Mouse (Mus musculus): ENCODE results near the gene Nek6. TPM values are rescaled to one million over a fixed set of nuclear protein-coding genes. Genes with fewer than 3 reads are reported as not detected.

Gene Nek6
- polyA plus RNA-seq, 1 experiment from 2014 or later, result 56.8 TPM

GRCm38 (mm10) chr2:38613576-38613975, 102.1 kb downstream of the Nek6 start:
- no peak overlapping the region for H3K4me2 ChIP-seq (ENCODE audit: low read length)
- no peak for ATAC-seq
- no peak overlapping the region for H3K9ac ChIP-seq (ENCODE audit: low read depth, low read length)
- H3K4me1 ChIP-seq (ENCODE audit: control insufficient read depth, insufficient read depth, low read length), result peaks cover 38% of the 10 kb centered on the region
- H3K27ac ChIP-seq (ENCODE audit: low read length), result peak overlapping the region; percentile 38; the same call in 1 of the 2 replicates
- 89% methylated on average over 3 of the region's 3 CpGs for WGBS
- H3K27me3 ChIP-seq (ENCODE audit: control insufficient read depth, insufficient read depth, low read depth, low read length), result no peaks in the 10 kb centered on the region
- no peaks in the 10 kb centered on the region for H3K9me3 ChIP-seq (replicated peaks; ENCODE audit: control insufficient read depth, low read length, poor library complexity, severe bottlenecking)
- no peak overlapping the region for H3K4me3 ChIP-seq (ENCODE audit: low read depth, low read length)
- H3K36me3 ChIP-seq (ENCODE audit: control insufficient read depth, insufficient read depth, low read length), result no peaks in the 10 kb centered on the region

- Histone ChIP-seq H3K4me3 (ENCODE audit: low read depth, low read length) (no peak overlapping the region), H3K27ac (ENCODE audit: low read length) (peak overlapping the region; percentile 40), H3K9ac (ENCODE audit: low read depth, low read length) (no peak overlapping the region), H3K9me3 (replicated peaks; ENCODE audit: control insufficient read depth, low read length, poor library complexity, severe bottlenecking) (no peaks in the 10 kb centered on the region), H3K36me3 (ENCODE audit: control insufficient read depth, insufficient read depth, low read length) (no peaks in the 10 kb centered on the region), H3K27me3 (ENCODE audit: control insufficient read depth, insufficient read depth, low read depth, low read length) (no peaks in the 10 kb centered on the region), H3K4me2 (ENCODE audit: low read length) (peak overlapping the region; percentile 23; the same call in 1 of the 2 replicates), H3K4me1 (ENCODE audit: control insufficient read depth, insufficient read depth, low read length) (peaks cover 30% of the 10 kb centered on the region)
- WGBS, result 29% methylated on average over 6 of the region's 6 CpGs
- no peak for ATAC-seq
Observed at GRCm38 (mm10) chr2:38614437-38614836, 103.0 kb downstream of the Nek6 start.

- Histone ChIP-seq H3K9ac (ENCODE audit: low read depth, low read length) (no peak overlapping the region), H3K36me3 (ENCODE audit: control insufficient read depth, insufficient read depth, low read length) (no peaks in the 10 kb centered on the region), H3K9me3 (replicated peaks; ENCODE audit: control insufficient read depth, low read length, poor library complexity, severe bottlenecking) (no peaks in the 10 kb centered on the region), H3K27ac (ENCODE audit: low read length) (no peak overlapping the region), H3K4me1 (ENCODE audit: control insufficient read depth, insufficient read depth, low read length) (peaks cover 24% of the 10 kb centered on the region), H3K4me2 (ENCODE audit: low read length) (no peak overlapping the region), H3K4me3 (ENCODE audit: low read depth, low read length) (no peak overlapping the region), H3K27me3 (ENCODE audit: control insufficient read depth, insufficient read depth, low read depth, low read length) (no peaks in the 10 kb centered on the region)
- 44% methylated on average over 4 of the region's 4 CpGs for WGBS
- no peak for ATAC-seq
Observed at GRCm38 (mm10) chr2:38616072-38616471, 104.6 kb downstream of the Nek6 start.

GRCm38 (mm10) chr2:38616956-38617872, 105.8 kb downstream of the Nek6 start:
- 83% methylated on average over 5 of the region's 5 CpGs for WGBS
- no peak overlapping the region for H3K9ac ChIP-seq (ENCODE audit: low read depth, low read length)
- H3K36me3 ChIP-seq (ENCODE audit: control insufficient read depth, insufficient read depth, low read length), result no peaks in the 10 kb centered on the region
- no peak for ATAC-seq
- no peaks in the 10 kb centered on the region for H3K9me3 ChIP-seq (replicated peaks; ENCODE audit: control insufficient read depth, low read length, poor library complexity, severe bottlenecking)
- no peak overlapping the region for H3K27ac ChIP-seq (ENCODE audit: low read length)
- H3K4me3 ChIP-seq (ENCODE audit: low read depth, low read length), result no peak overlapping the region
- no peaks in the 10 kb centered on the region for H3K27me3 ChIP-seq (ENCODE audit: control insufficient read depth, insufficient read depth, low read depth, low read length)
- no peak overlapping the region for H3K4me2 ChIP-seq (ENCODE audit: low read length)
- H3K4me1 ChIP-seq (ENCODE audit: control insufficient read depth, insufficient read depth, low read length), result peaks cover 35% of the 10 kb centered on the region

- H3K4me2 ChIP-seq (ENCODE audit: low read length), result no peak overlapping the region
- no peaks in the 10 kb centered on the region for H3K9me3 ChIP-seq (replicated peaks; ENCODE audit: control insufficient read depth, low read length, poor library complexity, severe bottlenecking)
- WGBS, result 82% methylated on average over 4 of the region's 4 CpGs
- H3K36me3 ChIP-seq (ENCODE audit: control insufficient read depth, insufficient read depth, low read length), result no peaks in the 10 kb centered on the region
- no peak for ATAC-seq
- H3K4me3 ChIP-seq (ENCODE audit: low read depth, low read length), result no peak overlapping the region
- peaks cover 27% of the 10 kb centered on the region for H3K4me1 ChIP-seq (ENCODE audit: control insufficient read depth, insufficient read depth, low read length)
- no peaks in the 10 kb centered on the region for H3K27me3 ChIP-seq (ENCODE audit: control insufficient read depth, insufficient read depth, low read depth, low read length)
- H3K27ac ChIP-seq (ENCODE audit: low read length), result no peak overlapping the region
- H3K9ac ChIP-seq (ENCODE audit: low read depth, low read length), result no peak overlapping the region
Observed at GRCm38 (mm10) chr2:38619777-38620176, 108.3 kb downstream of the Nek6 start.

- Histone ChIP-seq H3K4me1 (ENCODE audit: control insufficient read depth, insufficient read depth, low read length) (peaks cover 15% of the 10 kb centered on the region; the same call in 1 of the 2 replicates), H3K27ac (ENCODE audit: low read length) (no peak overlapping the region; the same call in 1 of the 2 replicates), H3K4me3 (ENCODE audit: low read depth, low read length) (no peak overlapping the region), H3K4me2 (ENCODE audit: low read length) (no peak overlapping the region), H3K27me3 (ENCODE audit: control insufficient read depth, insufficient read depth, low read depth, low read length) (no peaks in the 10 kb centered on the region), H3K9me3 (replicated peaks; ENCODE audit: control insufficient read depth, low read length, poor library complexity, severe bottlenecking) (no peaks in the 10 kb centered on the region), H3K36me3 (ENCODE audit: control insufficient read depth, insufficient read depth, low read length) (no peaks in the 10 kb centered on the region), H3K9ac (ENCODE audit: low read depth, low read length) (no peak overlapping the region)
- no peak for ATAC-seq
- 78% methylated on average over 4 of the region's 4 CpGs for WGBS
Observed at GRCm38 (mm10) chr2:38621076-38621475, 109.6 kb downstream of the Nek6 start.

- WGBS, result 29% methylated on average over 6 of the region's 6 CpGs
Observed at GRCm38 (mm10) chr2:38621610-38622021, 110.2 kb downstream of the Nek6 start.

GRCm38 (mm10) chr2:38623411-38623810, 112.0 kb downstream of the Nek6 start:
- no peak overlapping the region for H3K9ac ChIP-seq (ENCODE audit: low read depth, low read length)
- peaks cover 13% of the 10 kb centered on the region; the same call in 1 of the 2 replicates for H3K4me1 ChIP-seq (ENCODE audit: control insufficient read depth, insufficient read depth, low read length)
- no peak overlapping the region for H3K27ac ChIP-seq (ENCODE audit: low read length)
- 86% methylated on average over 3 of the region's 3 CpGs for WGBS
- no peaks in the 10 kb centered on the region for H3K9me3 ChIP-seq (replicated peaks; ENCODE audit: control insufficient read depth, low read length, poor library complexity, severe bottlenecking)
- H3K4me2 ChIP-seq (ENCODE audit: low read length), result no peak overlapping the region
- no peak for ATAC-seq
- H3K36me3 ChIP-seq (ENCODE audit: control insufficient read depth, insufficient read depth, low read length), result no peaks in the 10 kb centered on the region
- H3K4me3 ChIP-seq (ENCODE audit: low read depth, low read length), result no peak overlapping the region
- no peaks in the 10 kb centered on the region for H3K27me3 ChIP-seq (ENCODE audit: control insufficient read depth, insufficient read depth, low read depth, low read length)

More at GRCm38 (mm10) chr2:38621610-38622021, 110.2 kb downstream of the Nek6 start:
- Histone ChIP-seq H3K4me1 (ENCODE audit: control insufficient read depth, insufficient read depth, low read length) (peaks cover 15% of the 10 kb centered on the region; the same call in 1 of the 2 replicates), H3K9me3 (replicated peaks; ENCODE audit: control insufficient read depth, low read length, poor library complexity, severe bottlenecking) (no peaks in the 10 kb centered on the region), H3K4me3 (ENCODE audit: low read depth, low read length) (no peak overlapping the region), H3K4me2 (ENCODE audit: low read length) (peak overlapping the region; percentile 8), H3K36me3 (ENCODE audit: control insufficient read depth, insufficient read depth, low read length) (no peaks in the 10 kb centered on the region), H3K9ac (ENCODE audit: low read depth, low read length) (no peak overlapping the region), H3K27ac (ENCODE audit: low read length) (peak overlapping the region; percentile 56), H3K27me3 (ENCODE audit: control insufficient read depth, insufficient read depth, low read depth, low read length) (no peaks in the 10 kb centered on the region)
- ATAC-seq, result peak; percentile 85

All from midbrain, embryonic 16.5 days (tissue).